ENCODE assay signal across 22 mouse cellular contexts in the genomic region with DNA sequence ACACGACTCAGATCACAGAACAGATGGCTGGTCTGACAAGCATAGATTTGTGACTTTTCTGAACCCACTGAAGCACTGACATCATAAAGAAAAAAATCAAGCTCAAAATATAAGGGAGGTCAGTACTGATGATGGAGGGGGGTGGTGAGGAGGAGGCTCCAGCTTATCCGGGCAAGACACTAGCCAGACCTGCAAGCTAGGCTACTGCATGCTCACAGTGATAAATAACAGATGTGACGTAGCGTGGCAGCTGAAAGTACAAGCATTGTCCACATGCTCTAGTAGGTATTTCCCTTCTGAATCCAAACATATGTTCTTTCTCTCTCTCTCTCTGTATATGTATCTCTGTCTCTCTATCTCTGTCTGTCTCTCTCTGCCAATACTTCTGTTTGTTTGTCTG.
DNase-seq lines count a peak whose midpoint lies in the region; ATAC-seq and TF ChIP-seq lines count a peak whose summit lies in the region.
"Had no signal": no experiment of that assay in that cellular context is flagged by ENCODE, and none has a peak within 500 bp of the region (broad histone marks: within the 10 kb centered on the region; RNA-seq: fewer than 3 reads in every experiment).

No protein-coding gene starts in this region.

- H3K4me1 ChIP-seq in kidney, postnatal 0 days (replicated peaks; ENCODE audit: insufficient read depth, low read length): no peaks in the 10 kb centered on the region
- no peaks in the 10 kb centered on the region for H3K4me1 ChIP-seq in kidney, embryonic 15.5 days
- H3K4me1 ChIP-seq in embryonic facial prominence, embryonic 10.5 days: peaks cover 20% of the 10 kb centered on the region
- H3K4me1 ChIP-seq in neural tube, embryonic 11.5 days (ENCODE audit: control insufficient read depth, insufficient read depth, low read length): no peaks in the 10 kb centered on the region
- H3K4me1 ChIP-seq: hindbrain, embryonic 10.5 days; stomach, embryonic 15.5 days had no signal

- no peaks in the 10 kb centered on the region for H3K36me3 ChIP-seq in kidney, postnatal 0 days (ENCODE audit: insufficient read depth, low read length)
- no peaks in the 10 kb centered on the region for H3K36me3 ChIP-seq in kidney, embryonic 15.5 days
- H3K36me3 ChIP-seq in embryonic facial prominence, embryonic 10.5 days (replicated peaks): no peaks in the 10 kb centered on the region
- H3K36me3 ChIP-seq in neural tube, embryonic 11.5 days (ENCODE audit: control insufficient read depth, insufficient read depth, low read length): no peaks in the 10 kb centered on the region
- H3K36me3 ChIP-seq: hindbrain, embryonic 10.5 days; stomach, embryonic 15.5 days had no signal

- WGBS in kidney, postnatal 0 days: 37% methylated on average over 4 of the region's 4 CpGs
- WGBS in kidney, embryonic 15.5 days: 35% methylated on average over 4 of the region's 4 CpGs
- 52% methylated on average over 4 of the region's 4 CpGs for WGBS in embryonic facial prominence, embryonic 10.5 days
- WGBS in neural tube, embryonic 11.5 days: 48% methylated on average over 4 of the region's 4 CpGs

- no peak overlapping the region for H3K4me2 ChIP-seq in kidney, postnatal 0 days (ENCODE audit: low read length)
- H3K4me2 ChIP-seq in kidney, embryonic 15.5 days: no peak overlapping the region
- H3K4me2 ChIP-seq in neural tube, embryonic 11.5 days (ENCODE audit: low read depth): no peak overlapping the region
- H3K4me2 ChIP-seq: liver, embryonic 11.5 days; lung, embryonic 14.5 days; stomach, embryonic 15.5 days had no signal

- H3K27ac ChIP-seq in kidney, postnatal 0 days: no peak overlapping the region
- H3K27ac ChIP-seq in kidney, embryonic 15.5 days: no peak overlapping the region
- 0 out of 2 replicates have a peak overlapping the region, but pooled peaks have one; percentile 41 for H3K27ac ChIP-seq in embryonic facial prominence, embryonic 10.5 days (replicated peaks)
- H3K27ac ChIP-seq in neural tube, embryonic 11.5 days (ENCODE audit: low read depth, low read length): no peak overlapping the region
- H3K27ac ChIP-seq: hindbrain, embryonic 10.5 days; hindbrain, postnatal 0 days; stomach, embryonic 15.5 days had no signal

- no peaks in the 10 kb centered on the region for H3K9me3 ChIP-seq in kidney, postnatal 0 days (replicated peaks; ENCODE audit: low read length)
- H3K9me3 ChIP-seq in kidney, embryonic 15.5 days (replicated peaks): no peaks in the 10 kb centered on the region
- H3K9me3 ChIP-seq in embryonic facial prominence, embryonic 10.5 days: no peaks in the 10 kb centered on the region
- no peaks in the 10 kb centered on the region for H3K9me3 ChIP-seq in neural tube, embryonic 11.5 days (ENCODE audit: control insufficient read depth, low read length)
- H3K9me3 ChIP-seq: hindbrain, embryonic 10.5 days; stomach, embryonic 15.5 days had no signal

- DNase-seq in kidney, postnatal 0 days (ENCODE audit: low spot score): peak; percentile 16
- peak; percentile 52 for DNase-seq in embryo, embryonic 10.5 days (ENCODE audit: low spot score)
- DNase-seq in embryonic facial prominence, embryonic 10.5 days (ENCODE audit: low spot score): peak; percentile 53
- DNase-seq in neural tube, embryonic 11.5 days (ENCODE audit: low spot score): peak; percentile 10
- DNase-seq in right cerebral cortex, adult 18-20 months: no peak
- DNase-seq in gastrocnemius, postnatal 10 days: no peak
- DNase-seq: adrenal gland, adult 2 months; cerebellum, adult 9-10 months; forebrain, postnatal 0 days; gastrocnemius, postnatal 14 days; kidney, adult 11 months; kidney, postnatal 25 days; lung, embryonic 14.5 days; lung, postnatal 36 days; right cerebral cortex, postnatal 14 days; thymus, adult 2 months had no signal

- TF ChIP-seq CTCF in kidney, postnatal 0 days (IDR thresholded peaks at IDR 0.05; ENCODE audit: low read depth): no peak

- ATAC-seq in kidney, postnatal 0 days (replicated peaks; ENCODE audit: low FRiP score, low read depth): no peak
- no peak for ATAC-seq in kidney, embryonic 15.5 days (replicated peaks; ENCODE audit: low FRiP score)
- no peak for ATAC-seq in neural tube, embryonic 11.5 days (ENCODE audit: insufficient read depth, low FRiP score, low TSS enrichment)
- ATAC-seq: forebrain, postnatal 0 days; hindbrain, postnatal 0 days had no signal

- H3K9ac ChIP-seq in kidney, postnatal 0 days (ENCODE audit: low read depth, low read length): no peak overlapping the region
- H3K9ac ChIP-seq in kidney, embryonic 15.5 days: no peak overlapping the region
- H3K9ac ChIP-seq in neural tube, embryonic 11.5 days (ENCODE audit: low read length): no peak overlapping the region
- H3K9ac ChIP-seq: forebrain, postnatal 0 days; lung, embryonic 14.5 days; stomach, embryonic 15.5 days had no signal

- no peak overlapping the region for H3K4me3 ChIP-seq in kidney, postnatal 0 days (replicated peaks; ENCODE audit: low read depth, low read length)
- no peak overlapping the region for H3K4me3 ChIP-seq in kidney, embryonic 15.5 days (replicated peaks)
- no peak overlapping the region for H3K4me3 ChIP-seq in embryonic facial prominence, embryonic 10.5 days
- no peak overlapping the region for H3K4me3 ChIP-seq in neural tube, embryonic 11.5 days (ENCODE audit: low read depth, low read length)
- H3K4me3 ChIP-seq: erythroblast, embryonic 14.5 days; hindbrain, embryonic 10.5 days; stomach, embryonic 15.5 days had no signal

- no peaks in the 10 kb centered on the region for H3K27me3 ChIP-seq in kidney, postnatal 0 days (ENCODE audit: insufficient read depth, low read length)
- no peaks in the 10 kb centered on the region for H3K27me3 ChIP-seq in kidney, embryonic 15.5 days
- no peaks in the 10 kb centered on the region for H3K27me3 ChIP-seq in embryonic facial prominence, embryonic 10.5 days (replicated peaks; ENCODE audit: low read depth, poor library complexity, severe bottlenecking)
- H3K27me3 ChIP-seq in neural tube, embryonic 11.5 days (ENCODE audit: control insufficient read depth, insufficient read depth, low read length): no peaks in the 10 kb centered on the region
- H3K27me3 ChIP-seq: stomach, embryonic 15.5 days had no signal

Comparison
In these comparisons a context has a peak if more than half of its experiments do, and no peak if none do; other contexts are left out.
1. DNase-seq: peak in kidney, postnatal 0 days (single experiment), embryo, embryonic 10.5 days (single experiment), embryonic facial prominence, embryonic 10.5 days (single experiment) and neural tube, embryonic 11.5 days (single experiment); none in right cerebral cortex, adult 18-20 months (single experiment) and gastrocnemius, postnatal 10 days (single experiment).